Mouse (Mus musculus) heart, embryonic 14.5 days (tissue): ENCODE data around the gene Myo1b. TPM values are rescaled to one million over a fixed set of nuclear protein-coding genes. Genes with fewer than 3 reads are reported as not detected.

ENCODE experiments used
- ATAC-seq: fragments of 200-750 bp; cut with Nextera tagmentation; 2 replicates; pipeline ENCODE4 v1.8.0; 2017; ENCODE audit warnings: low read depth, moderate TSS enrichment; ENCODE audit not compliant: insufficient number of reproducible peaks, insufficient read depth, low FRiP score
- H3K27ac ChIP-seq, 2 experiments: fragments of 200-500 bp in 1 of 2; fragments of 300-500 bp in 1 of 2; sonication (generic) in 1 of 2; replicated peaks in 1 of 2; 2 replicates each; pipeline ENCODE4 v1.5.1; 2012 to 2014; ENCODE audit warnings: low read depth in 2 of 2, low read length in 2 of 2, control low read depth in 1 of 2, mild to moderate bottlenecking in 1 of 2, mixed read lengths in 1 of 2; ENCODE audit not compliant: control insufficient read depth in 1 of 2, insufficient read depth in 1 of 2
- H3K27me3 ChIP-seq: fragments of 300-500 bp; sonication (generic); 2 replicates; pipeline ENCODE4 v1.6.1; 2014; ENCODE audit warnings: mild to moderate bottlenecking, low read length, control low read depth; ENCODE audit not compliant: control insufficient read depth, insufficient read depth
- H3K36me3 ChIP-seq: fragments of 300-500 bp; sonication (generic); 2 replicates; pipeline ENCODE4 v1.6.1; 2014; ENCODE audit warnings: mild to moderate bottlenecking, control low read depth, low read length, mixed read lengths; ENCODE audit not compliant: control insufficient read depth, insufficient read depth
- H3K4me1 ChIP-seq, 2 experiments: fragments of 200-500 bp in 1 of 2; fragments of 300-500 bp in 1 of 2; sonication (generic) in 1 of 2; 2 replicates each; pipeline ENCODE4 v1.6.1; 2012 to 2014; ENCODE audit warnings: low read length in 2 of 2, control low read depth in 1 of 2, mixed read lengths in 1 of 2; ENCODE audit not compliant: control insufficient read depth in 2 of 2, insufficient read depth in 2 of 2
- H3K4me2 ChIP-seq: fragments of 300-500 bp; sonication (generic); 2 replicates; pipeline ENCODE4 v1.6.1; 2014; ENCODE audit warnings: mild to moderate bottlenecking, low read length
- H3K4me3 ChIP-seq, 2 experiments: fragments of 200-500 bp in 1 of 2; fragments of 300-500 bp in 1 of 2; sonication (generic) in 1 of 2; 2 replicates each; pipeline ENCODE4 v1.5.1; 2012 to 2014; ENCODE audit warnings: low read length in 2 of 2, mild to moderate bottlenecking in 2 of 2, control low read depth in 1 of 2, low read depth in 1 of 2, moderate library complexity in 1 of 2; ENCODE audit not compliant: control insufficient read depth in 1 of 2, insufficient read depth in 1 of 2
- H3K9ac ChIP-seq: fragments of 300-500 bp; sonication (generic); 2 replicates; pipeline ENCODE4 v1.6.1; 2014; ENCODE audit warnings: mild to moderate bottlenecking, low read length
- H3K9me3 ChIP-seq: fragments of 300-500 bp; sonication (generic); 2 replicates; pipeline ENCODE4 v1.6.1; 2016; ENCODE audit warnings: low read length, control low read depth; ENCODE audit not compliant: control insufficient read depth
- WGBS: fragments of 180-500 bp; shearing (Covaris S2); extraction: QIAGEN DNeasy Blood & Tissue Kit; methylation state at CpG from one replicate; pipeline ENCODE4 v1.1.7; 2014; 5-methylcytosine and 5-hydroxymethylcytosine counted together
- polyA plus RNA-seq: library from polyadenylated mRNA; unstranded; fragments of >200 nt; fragmentation: Nextera tagmentation; extraction: Ambion mirVana; gene quantifications from 2 replicates; pipeline ENCODE4 v1.2.1, GENCODE M21; 2014

Myo1b gene
- polyA plus RNA-seq, 1 experiment from 2014 or later: 39.5 TPM

GRCm38 (mm10) chr1:51895961-51896360 is 19.9 kb downstream of the Myo1b start:
- no peak for ATAC-seq
- Histone ChIP-seq H3K27me3 (no peaks in the 10 kb centered on the region), H3K27ac (no peak overlapping the region), H3K4me2 (no peak overlapping the region), H3K4me3 (no peak overlapping the region), H3K4me1 (peaks cover 14 to 26% of the 10 kb centered on the region in 2 experiments), H3K36me3 (no peaks in the 10 kb centered on the region), H3K9me3 (no peaks in the 10 kb centered on the region), H3K9ac (no peak overlapping the region)
- WGBS: 61% methylated on average over 10 of the region's 10 CpGs

- no peak for ATAC-seq
- Histone ChIP-seq H3K4me2 (no peak overlapping the region), H3K36me3 (no peaks in the 10 kb centered on the region), H3K27me3 (no peaks in the 10 kb centered on the region), H3K4me1 (peaks cover 14 to 31% of the 10 kb centered on the region in 2 experiments), H3K9me3 (no peaks in the 10 kb centered on the region), H3K9ac (no peak overlapping the region), H3K27ac (no peak overlapping the region), H3K4me3 (no peak overlapping the region)
- 80% methylated on average over 3 of the region's 3 CpGs for WGBS
Measured at GRCm38 (mm10) chr1:51894721-51895120, 21.1 kb downstream of the Myo1b start.

GRCm38 (mm10) chr1:51893521-51894355 is 22.1 kb downstream of the Myo1b start:
- WGBS: 53% methylated on average over 16 of the region's 16 CpGs
- no peak for ATAC-seq

GRCm38 (mm10) chr1:51892005-51892404 is 23.9 kb downstream of the Myo1b start:
- no peak for ATAC-seq
- Histone ChIP-seq H3K4me2 (no peak overlapping the region), H3K9ac (no peak overlapping the region), H3K4me1 (peaks cover 17 to 53% of the 10 kb centered on the region in 2 experiments), H3K27ac (no peak overlapping the region), H3K36me3 (no peaks in the 10 kb centered on the region), H3K9me3 (no peaks in the 10 kb centered on the region), H3K4me3 (no peak overlapping the region), H3K27me3 (no peaks in the 10 kb centered on the region)
- WGBS: 74% methylated on average over 4 of the region's 4 CpGs

More at GRCm38 (mm10) chr1:51893521-51894355, 22.1 kb downstream of the Myo1b start:
- Histone ChIP-seq H3K9me3 (no peaks in the 10 kb centered on the region), H3K36me3 (no peaks in the 10 kb centered on the region), H3K27me3 (no peaks in the 10 kb centered on the region), H3K4me3 (no peak overlapping the region), H3K4me1 (peaks cover 14 to 37% of the 10 kb centered on the region in 2 experiments), H3K27ac (peak overlapping the region; percentile 24 to 30; a peak in 2 of 4 replicates), H3K4me2 (no peak overlapping the region), H3K9ac (no peak overlapping the region)

GRCm38 (mm10) chr1:51888046-51888813 is 27.6 kb downstream of the Myo1b start:
- WGBS: 72% methylated on average over 9 of the region's 9 CpGs
- H3K9me3 ChIP-seq: no peaks in the 10 kb centered on the region
- no peak overlapping the region for H3K27ac ChIP-seq
- H3K4me3 ChIP-seq: no peak overlapping the region
- no peak for ATAC-seq
- H3K27me3 ChIP-seq: no peaks in the 10 kb centered on the region
- no peaks in the 10 kb centered on the region for H3K36me3 ChIP-seq
- H3K4me1 ChIP-seq: peaks cover 10 to 47% of the 10 kb centered on the region in 2 experiments
- H3K9ac ChIP-seq: no peak overlapping the region
- H3K4me2 ChIP-seq: no peak overlapping the region

- H3K27ac ChIP-seq: no peak overlapping the region
- H3K4me2 ChIP-seq: no peak overlapping the region
- no peaks in the 10 kb centered on the region for H3K27me3 ChIP-seq
- peaks cover 3 to 36% of the 10 kb centered on the region in 2 experiments for H3K4me1 ChIP-seq
- ATAC-seq: no peak
- no peak overlapping the region for H3K9ac ChIP-seq
- 71% methylated on average over 8 of the region's 8 CpGs for WGBS
- H3K36me3 ChIP-seq: peaks cover 11% of the 10 kb centered on the region
- no peaks in the 10 kb centered on the region for H3K9me3 ChIP-seq
- no peak overlapping the region for H3K4me3 ChIP-seq
Measured at GRCm38 (mm10) chr1:51885356-51885983, 30.4 kb downstream of the Myo1b start.

GRCm38 (mm10) chr1:51883211-51883610 is 32.7 kb downstream of the Myo1b start:
- Histone ChIP-seq H3K4me3 (no peak overlapping the region), H3K36me3 (peaks cover 11% of the 10 kb centered on the region), H3K9me3 (no peaks in the 10 kb centered on the region), H3K27ac (no peak overlapping the region), H3K27me3 (no peaks in the 10 kb centered on the region), H3K4me1 (peaks cover 12 to 36% of the 10 kb centered on the region in 2 experiments), H3K4me2 (no peak overlapping the region), H3K9ac (no peak overlapping the region)
- 95% methylated on average over 2 of the region's 2 CpGs for WGBS
- ATAC-seq: no peak
